Mouse (Mus musculus) bone marrow, adult 2 months (tissue): Measurements from ENCODE around the gene Slc2a9.

Experiments used
- CTCF ChIP-seq: fragments of 200-500 bp; IDR thresholded peaks from 2 replicates; pipeline ENCODE4 v1.5.1; 2011; ENCODE audit warnings: low read length, control low read depth; ENCODE audit not compliant: control insufficient read depth, insufficient read depth
- POLR2A ChIP-seq: fragments of 200-500 bp; IDR thresholded peaks from 2 replicates; pipeline ENCODE4 v1.6.1; 2011; ENCODE audit warnings: low read depth, mild to moderate bottlenecking, control low read depth, low read length, borderline replicate concordance; ENCODE audit not compliant: control insufficient read depth

GRCm38 (mm10) chr5:38425569-38425968 is 77.4 kb downstream of the Slc2a9 start:
- TF ChIP-seq CTCF (no peak), POLR2A (no peak)
